Mouse (Mus musculus): ENCODE measurements at regions not wholly inside any gene's neighbourhood (a gene's known extent, or its start where the extent isn't known, plus 50 kb on each side); places are given as distances from the start of the nearest gene placed in this dataset.

DNA sequence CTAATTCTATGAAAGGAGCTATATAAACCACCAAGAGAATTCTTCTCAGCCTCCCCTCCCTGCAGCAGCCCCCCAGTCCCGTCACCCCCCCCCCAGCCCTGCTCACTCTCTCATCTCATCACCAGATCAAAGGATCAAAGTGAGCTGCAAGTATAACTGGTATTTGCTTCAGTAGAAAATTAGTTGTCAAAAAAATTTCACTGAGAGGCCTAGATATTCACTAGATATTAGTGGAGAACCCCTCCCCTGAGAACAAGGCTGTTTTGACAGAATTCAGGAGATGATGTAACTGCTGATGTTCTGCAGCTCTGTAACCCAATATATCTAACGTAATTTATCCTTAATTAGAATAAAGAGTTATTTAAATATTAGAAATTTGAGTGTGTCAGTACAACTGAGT lies 124.2 kb upstream of the Slitrk2 start:
- Histone ChIP-seq H3K36me3 (replicated peaks) (no peaks in the 10 kb centered on the region), H3K4me3 (no peak overlapping the region), H3K27ac (no peak overlapping the region), H3K9me3 (no peaks in the 10 kb centered on the region), H3K27me3 (replicated peaks) (no peaks in the 10 kb centered on the region), H3K4me1 (no peaks in the 10 kb centered on the region), H3K9ac (no peak overlapping the region), H3K4me2 (no peak overlapping the region)
- 43% methylated on average over 2 of the region's 2 CpGs for WGBS
- no peak for ATAC-seq (replicated peaks)

DNA sequence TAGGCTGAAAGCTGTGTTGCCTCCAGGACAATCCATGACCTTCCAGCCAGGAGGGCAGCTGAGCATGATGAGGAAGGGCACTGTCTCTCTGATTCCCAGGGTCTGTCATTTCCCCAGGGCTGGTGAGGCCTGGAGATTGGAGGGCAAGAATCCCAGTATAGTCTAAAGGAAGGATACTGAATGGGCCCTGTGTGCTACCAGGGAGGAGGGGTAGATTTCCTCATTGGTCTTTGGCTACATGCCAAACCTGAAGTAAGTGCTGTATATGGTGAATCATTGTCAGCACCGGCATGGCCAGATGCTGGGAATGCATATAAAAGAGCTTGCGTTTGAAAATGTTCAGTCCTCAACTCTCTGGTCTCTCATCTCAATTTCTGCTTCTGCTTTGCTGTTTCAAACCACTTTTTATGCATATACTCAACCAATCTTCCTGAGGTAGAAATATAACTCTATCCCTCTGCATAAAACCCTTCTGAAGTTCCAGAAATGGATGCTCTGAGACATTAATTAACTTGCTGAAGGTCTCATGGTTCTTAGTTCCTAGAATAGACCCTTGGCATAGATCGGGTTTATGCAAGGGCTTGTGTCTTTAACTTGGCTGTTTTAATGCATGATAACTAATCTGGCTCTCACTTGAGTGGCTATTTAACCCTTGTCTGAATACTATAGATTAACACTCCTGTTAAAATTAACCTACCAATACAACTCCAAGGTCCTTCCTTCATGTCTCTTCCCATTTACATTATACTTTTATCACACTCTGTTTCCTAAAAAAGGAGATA lies 122.1 kb upstream of the Slitrk2 start:
- Histone ChIP-seq H3K9me3 (no peaks in the 10 kb centered on the region), H3K9ac (no peak overlapping the region), H3K27me3 (replicated peaks) (no peaks in the 10 kb centered on the region), H3K4me1 (no peaks in the 10 kb centered on the region), H3K36me3 (replicated peaks) (no peaks in the 10 kb centered on the region), H3K4me2 (no peak overlapping the region), H3K4me3 (no peak overlapping the region), H3K27ac (no peak overlapping the region)
- 61% methylated on average over 3 of the region's 3 CpGs for WGBS
- 0 out of 2 replicates have a peak, but pooled peaks have one; percentile 30 for ATAC-seq (replicated peaks)

DNA sequence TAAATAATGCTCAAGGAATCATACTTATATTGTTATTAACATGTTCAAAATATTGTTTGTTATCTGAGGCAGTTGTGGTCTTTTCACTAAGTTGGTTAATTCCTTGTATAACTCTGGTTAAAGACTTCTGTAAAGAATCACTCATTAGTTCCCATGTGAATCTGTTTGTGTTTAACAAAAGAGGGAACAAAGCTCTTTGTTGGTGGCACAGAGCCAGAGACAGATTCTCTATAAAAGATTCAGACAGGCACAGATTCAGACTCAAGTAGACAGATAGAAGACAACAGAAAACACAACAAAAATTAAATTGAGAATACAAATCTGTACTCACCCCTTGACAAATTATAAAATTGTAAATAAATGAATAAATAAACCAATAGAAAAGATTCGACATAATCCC lies 120.2 kb upstream of the Slitrk2 start:
- no peak overlapping the region for H3K4me3 ChIP-seq
- no peak overlapping the region for H3K27ac ChIP-seq
- no peak overlapping the region for H3K9ac ChIP-seq
- no peak overlapping the region for H3K4me2 ChIP-seq
- H3K9me3 ChIP-seq, result no peaks in the 10 kb centered on the region
- no peak for ATAC-seq (replicated peaks)
- no peaks in the 10 kb centered on the region for H3K36me3 ChIP-seq (replicated peaks)
- H3K4me1 ChIP-seq, result no peaks in the 10 kb centered on the region
- no peaks in the 10 kb centered on the region for H3K27me3 ChIP-seq (replicated peaks)
- WGBS, result 79% methylated on average over 1 of the region's 1 CpGs

DNA sequence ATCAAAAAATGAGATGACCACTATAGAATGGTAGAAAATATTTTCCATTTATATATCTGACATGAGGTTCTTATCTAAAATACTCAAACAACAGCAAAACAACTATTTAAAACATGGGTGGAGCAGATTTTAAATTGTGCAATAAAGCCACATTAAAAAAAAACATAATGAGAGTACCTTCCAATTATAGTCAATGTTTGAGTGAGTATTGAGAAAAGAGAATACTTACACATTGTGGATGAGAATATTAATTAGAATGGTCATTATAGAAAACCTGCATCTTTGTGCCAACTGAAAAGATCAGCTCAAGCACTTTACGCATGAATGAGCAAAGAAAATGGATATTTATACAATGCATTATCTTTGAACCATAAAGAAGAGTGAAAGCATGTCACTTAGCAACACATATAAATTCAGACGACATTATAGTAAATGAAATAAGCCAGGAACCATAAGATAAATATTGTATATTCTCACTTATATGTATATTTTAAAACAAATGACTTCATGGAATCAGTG lies 105.1 kb upstream of the Slitrk2 start:
- Histone ChIP-seq H3K4me3 (no peak overlapping the region), H3K36me3 (replicated peaks) (no peaks in the 10 kb centered on the region), H3K9me3 (no peaks in the 10 kb centered on the region), H3K27ac (no peak overlapping the region), H3K27me3 (replicated peaks) (no peaks in the 10 kb centered on the region), H3K4me2 (no peak overlapping the region), H3K4me1 (no peaks in the 10 kb centered on the region), H3K9ac (no peak overlapping the region)
- WGBS, result 39% methylated on average over 2 of the region's 2 CpGs
- ATAC-seq (replicated peaks), result no peak

DNA sequence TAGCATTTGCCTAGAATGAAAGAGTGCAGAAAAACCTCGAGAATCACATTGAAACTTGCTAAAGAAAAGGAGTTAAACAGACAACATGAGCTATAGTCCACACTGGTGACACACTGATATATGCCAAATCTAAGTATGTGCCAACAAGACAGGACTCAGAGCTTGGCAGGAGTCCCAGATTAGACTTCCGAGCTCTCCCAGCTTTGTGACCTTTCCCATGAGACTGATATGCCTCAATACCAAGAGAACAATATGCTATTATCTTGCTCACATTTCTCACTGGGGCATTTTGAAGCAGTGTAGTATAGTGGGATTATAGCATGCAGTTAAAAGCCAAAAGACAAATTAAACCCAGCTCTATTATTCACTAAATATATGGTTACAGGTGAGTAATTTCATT lies 94.6 kb upstream of the Slitrk2 start:
- Histone ChIP-seq H3K4me1 (no peaks in the 10 kb centered on the region), H3K9me3 (no peaks in the 10 kb centered on the region), H3K27me3 (replicated peaks) (no peaks in the 10 kb centered on the region), H3K4me3 (no peak overlapping the region), H3K36me3 (replicated peaks) (no peaks in the 10 kb centered on the region), H3K4me2 (no peak overlapping the region), H3K9ac (no peak overlapping the region), H3K27ac (no peak overlapping the region)
- ATAC-seq (replicated peaks), result no peak
- 33% methylated on average over 2 of the region's 2 CpGs for WGBS
